Mouse (Mus musculus) myocyte (in vitro differentiated cells): ENCODE measurements around the gene Susd1. TPM values are rescaled to one million over a fixed set of nuclear protein-coding genes. Genes with fewer than 3 reads are reported as not detected.

ENCODE experiments used
- H3K27me3 ChIP-seq: one replicate; pipeline ENCODE4 v1.6.1; 2011; ENCODE audit not compliant: control insufficient read depth, insufficient read depth, insufficient read length
- H3K36me3 ChIP-seq: one replicate; pipeline ENCODE4 v1.6.1; 2011; ENCODE audit not compliant: control insufficient read depth, insufficient read depth
- H3K4me2 ChIP-seq: one replicate; pipeline ENCODE4 v1.6.1; 2011; ENCODE audit warnings: low read depth, control low read depth
- H3K4me3 ChIP-seq: one replicate; pipeline ENCODE4 v1.5.1; 2011; ENCODE audit warnings: mild to moderate bottlenecking, control low read depth, moderate library complexity
- H3K79me2 ChIP-seq: one replicate; pipeline ENCODE4 v1.6.1; 2011; ENCODE audit not compliant: control insufficient read depth, insufficient read depth
- H3ac ChIP-seq: one replicate; pipeline ENCODE4 v1.6.1; 2011; ENCODE audit not compliant: control insufficient read depth, insufficient read length
- CEBPB ChIP-seq: IDR thresholded peaks from 2 replicates; pipeline ENCODE4 v1.6.1; 2011; ENCODE audit warnings: mild to moderate bottlenecking, moderate library complexity; ENCODE audit not compliant: poor library complexity, insufficient read depth, severe bottlenecking
- E2F4 ChIP-seq: IDR thresholded peaks from one replicate; pipeline ENCODE4 v1.6.1; 2011; ENCODE audit warnings: mild to moderate bottlenecking, control low read depth, moderate library complexity; ENCODE audit not compliant: insufficient read depth
- MAX ChIP-seq: IDR thresholded peaks from one replicate; pipeline ENCODE4 v1.6.1; 2011; ENCODE audit warnings: low read depth, mild to moderate bottlenecking, control low read depth
- MYOD1 ChIP-seq, 3 experiments: IDR thresholded peaks; one replicate each; pipeline ENCODE4 v1.6.1; 2011; ENCODE audit warnings: control low read depth in 2 of 3, low read depth in 2 of 3, mild to moderate bottlenecking in 2 of 3, moderate library complexity in 1 of 3; ENCODE audit not compliant: insufficient read length in 2 of 3, control insufficient read depth in 1 of 3
- MYOG ChIP-seq, 3 experiments: IDR thresholded peaks; one replicate each; pipeline ENCODE4 v1.6.1; 2011; ENCODE audit warnings: control low read depth in 2 of 3, low read depth in 2 of 3, mild to moderate bottlenecking in 2 of 3; ENCODE audit not compliant: insufficient read length in 2 of 3, control insufficient read depth in 1 of 3, insufficient read depth in 1 of 3
- POLR2A ChIP-seq: IDR thresholded peaks from one replicate; pipeline ENCODE4 v1.6.1; 2011; ENCODE audit warnings: low read depth, mild to moderate bottlenecking, control low read depth, moderate library complexity; ENCODE audit not compliant: insufficient read length
- POLR2AphosphoS2 ChIP-seq: IDR thresholded peaks from one replicate; pipeline ENCODE4 v1.6.1; 2011; ENCODE audit warnings: low read depth, control low read depth; ENCODE audit not compliant: insufficient read length
- REST ChIP-seq: IDR thresholded peaks from one replicate; pipeline ENCODE4 v1.6.1; 2011; ENCODE audit warnings: mild to moderate bottlenecking, control low read depth, moderate library complexity; ENCODE audit not compliant: insufficient read depth, insufficient read length
- SRF ChIP-seq: IDR thresholded peaks from one replicate; pipeline ENCODE4 v1.6.1; 2011; ENCODE audit warnings: low read depth; ENCODE audit not compliant: control insufficient read depth, insufficient read length
- TCF12 ChIP-seq: IDR thresholded peaks from one replicate; pipeline ENCODE4 v1.6.1; 2011; ENCODE audit warnings: mild to moderate bottlenecking, control low read depth; ENCODE audit not compliant: poor library complexity, insufficient read depth, severe bottlenecking
- TCF3 ChIP-seq: IDR thresholded peaks from one replicate; pipeline ENCODE4 v1.6.1; 2011; ENCODE audit warnings: low read depth, control low read depth; ENCODE audit not compliant: insufficient read length
- USF1 ChIP-seq: IDR thresholded peaks from one replicate; pipeline ENCODE4 v1.6.1; 2011; ENCODE audit warnings: low read depth, mild to moderate bottlenecking, control low read depth, moderate library complexity
- polyA plus RNA-seq: library from polyadenylated mRNA; unstranded; fragments of >200 nt; fragmentation: generic; extraction: Trizol; gene quantifications from one replicate; pipeline ENCODE4 v1.2.1, GENCODE M21; 2012; ENCODE audit warnings: missing spikeins

The Susd1 gene
- polyA plus RNA-seq, 1 experiment: 0.55 TPM

GRCm38 (mm10) chr4:59330961-59331604 is 107.3 kb downstream of the Susd1 start:
- peak overlapping the region; percentile 83 for H3K4me2 ChIP-seq
- H3K27me3 ChIP-seq: no peaks in the 10 kb centered on the region
- no peak overlapping the region for H3K4me3 ChIP-seq
- H3ac ChIP-seq: no peak overlapping the region
- H3K79me2 ChIP-seq: no peaks in the 10 kb centered on the region
- TF ChIP-seq E2F4: no peak
- peak in 1 of 3 experiments; percentile 17 for TF ChIP-seq MYOG (IDR thresholded peaks at IDR 0.05; ENCODE audit: control insufficient read depth in 1 of 3, insufficient read depth in 1 of 3, insufficient read length in 2 of 3, low read depth in 2 of 3)
- peak; percentile 30 for TF ChIP-seq SRF
- peak in 2 of 3 experiments; percentile 48 to 76 for TF ChIP-seq MYOD1 (IDR thresholded peaks at IDR 0.05; ENCODE audit: control insufficient read depth in 1 of 3, insufficient read length in 2 of 3, low read depth in 2 of 3)
- no peaks in the 10 kb centered on the region for H3K36me3 ChIP-seq

DNA sequence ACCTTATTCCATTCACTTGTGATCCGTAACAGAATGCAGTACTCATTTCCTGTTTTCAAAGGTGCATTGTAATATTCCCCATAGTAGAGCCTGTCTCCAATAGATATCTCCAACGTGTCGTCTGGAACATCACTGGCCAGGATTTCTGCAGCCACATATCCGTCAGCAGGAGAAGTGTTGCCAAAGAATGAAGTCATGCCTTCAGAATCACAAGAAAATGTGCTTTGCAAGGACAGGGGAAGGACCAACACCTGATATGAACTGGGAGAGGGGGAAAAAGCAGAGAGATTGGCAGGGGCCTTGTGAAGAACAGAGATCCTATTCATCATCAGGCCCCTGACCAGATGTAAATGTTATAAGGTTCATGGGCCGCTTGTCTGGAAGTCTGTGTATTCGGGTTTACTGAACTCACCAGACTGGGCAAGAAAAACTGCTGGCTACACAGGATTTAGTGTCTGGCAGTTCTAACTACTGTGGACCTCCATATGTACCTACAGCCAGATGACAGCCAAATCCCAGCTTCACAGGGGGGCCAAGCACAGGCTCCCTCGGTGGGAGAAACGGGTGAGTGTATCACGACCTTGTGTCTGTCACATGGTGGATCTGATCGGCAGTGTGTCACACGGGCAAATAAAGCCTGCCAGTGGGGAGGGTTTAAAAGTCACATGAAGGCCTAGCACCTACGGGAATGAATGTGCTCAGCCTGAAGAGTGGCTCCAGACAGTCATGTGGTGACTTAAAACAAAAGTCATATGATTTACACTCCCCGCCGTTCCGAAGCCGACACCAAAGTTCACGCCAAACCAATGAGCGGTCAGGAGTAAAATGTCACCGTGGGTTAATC is 108.8 kb downstream of the Susd1 start:
- no peak overlapping the region for H3K4me3 ChIP-seq
- H3ac ChIP-seq: no peak overlapping the region
- no peaks in the 10 kb centered on the region for H3K36me3 ChIP-seq
- TF ChIP-seq MAX (no peak), TCF12 (no peak), CEBPB (no peak), REST (no peak), TCF3 (no peak), POLR2A (no peak), USF1 (no peak), SRF (no peak)
- no peaks in the 10 kb centered on the region for H3K27me3 ChIP-seq
- no peaks in the 10 kb centered on the region for H3K79me2 ChIP-seq
- no peak overlapping the region for H3K4me2 ChIP-seq

- H3K27me3 ChIP-seq: no peaks in the 10 kb centered on the region
- no peak overlapping the region for H3ac ChIP-seq
- H3K4me3 ChIP-seq: no peak overlapping the region
- TF ChIP-seq MYOG (IDR thresholded peaks at IDR 0.05; ENCODE audit: control insufficient read depth in 1 of 3, insufficient read depth in 1 of 3, insufficient read length in 2 of 3, low read depth in 2 of 3): no peak
- no peak for TF ChIP-seq REST
- TF ChIP-seq CEBPB: no peak
- TF ChIP-seq TCF3: no peak
- no peak for TF ChIP-seq SRF
- TF ChIP-seq USF1: no peak
- no peak for TF ChIP-seq POLR2AphosphoS2
- TF ChIP-seq E2F4: no peak
- TF ChIP-seq MYOD1 (IDR thresholded peaks at IDR 0.05; ENCODE audit: control insufficient read depth in 1 of 3, insufficient read length in 2 of 3, low read depth in 2 of 3): no peak
- no peak for TF ChIP-seq TCF12
- no peak for TF ChIP-seq MAX
- no peak for TF ChIP-seq POLR2A
- H3K79me2 ChIP-seq: no peaks in the 10 kb centered on the region
- H3K4me2 ChIP-seq: no peak overlapping the region
- no peaks in the 10 kb centered on the region for H3K36me3 ChIP-seq
These were observed 109.6 kb downstream of the Susd1 start for GRCm38 (mm10) chr4:59328821-59329220.

- Histone ChIP-seq H3K36me3 (no peaks in the 10 kb centered on the region), H3ac (no peak overlapping the region), H3K4me3 (no peak overlapping the region), H3K27me3 (no peaks in the 10 kb centered on the region), H3K4me2 (no peak overlapping the region), H3K79me2 (no peaks in the 10 kb centered on the region)
- TF ChIP-seq POLR2A: no peak
- no peak for TF ChIP-seq MAX
These were observed 110.4 kb downstream of the Susd1 start for GRCm38 (mm10) chr4:59327986-59328385.

- Histone ChIP-seq H3ac (no peak overlapping the region), H3K36me3 (no peaks in the 10 kb centered on the region), H3K79me2 (no peaks in the 10 kb centered on the region), H3K4me2 (no peak overlapping the region), H3K4me3 (no peak overlapping the region), H3K27me3 (no peaks in the 10 kb centered on the region)
- no peak for TF ChIP-seq CEBPB
- TF ChIP-seq USF1: no peak
- no peak for TF ChIP-seq SRF
- peak in 2 of 3 experiments; percentile 37 to 55 for TF ChIP-seq MYOD1 (IDR thresholded peaks at IDR 0.05; ENCODE audit: control insufficient read depth in 1 of 3, insufficient read length in 2 of 3, low read depth in 2 of 3)
- TF ChIP-seq POLR2A: no peak
- TF ChIP-seq POLR2AphosphoS2: no peak
- TF ChIP-seq MYOG (IDR thresholded peaks at IDR 0.05; ENCODE audit: control insufficient read depth in 1 of 3, insufficient read depth in 1 of 3, insufficient read length in 2 of 3, low read depth in 2 of 3): peak in 2 of 3 experiments; percentile 25 to 40
- peak; percentile 34 for TF ChIP-seq TCF12
- no peak for TF ChIP-seq E2F4
These were observed 112.2 kb downstream of the Susd1 start for GRCm38 (mm10) chr4:59326031-59326760.
